Mouse (Mus musculus): ENCODE data around the gene Prm1. TPM values are rescaled to one million over a fixed set of nuclear protein-coding genes. Genes with fewer than 3 reads are reported as not detected.
A peak's percentile ranks its signal among the peaks of the same experiment; 100 is the strongest.

Gene Prm1
- polyA plus RNA-seq, 1 experiment from 2014 or later, result not detected

GRCm38 (mm10) chr16:10773543-10773942 lies 32.1 kb downstream of the Prm1 start:
- Histone ChIP-seq H3K27me3 (ENCODE audit: low read depth, poor library complexity, severe bottlenecking) (0 out of 2 replicates have a peak, but pooled peaks cover 5% of the 10 kb centered on the region), H3K4me1 (peaks cover 28% of the 10 kb centered on the region), H3K4me3 (no peak overlapping the region), H3K9me3 (replicated peaks) (no peaks in the 10 kb centered on the region), H3K27ac (no peak overlapping the region), H3K36me3 (no peaks in the 10 kb centered on the region)
- DNase-seq (ENCODE audit: low spot score), result no peak
- WGBS, result 88% methylated on average over 8 of the region's 8 CpGs

GRCm38 (mm10) chr16:10771769-10772510 lies 33.7 kb downstream of the Prm1 start:
- no peaks in the 10 kb centered on the region for H3K36me3 ChIP-seq
- H3K4me3 ChIP-seq, result no peak overlapping the region
- H3K4me1 ChIP-seq, result peaks cover 26% of the 10 kb centered on the region
- H3K9me3 ChIP-seq (replicated peaks), result no peaks in the 10 kb centered on the region
- WGBS, result 42% methylated on average over 19 of the region's 19 CpGs
- no peak overlapping the region for H3K27ac ChIP-seq
- DNase-seq (ENCODE audit: low spot score), result no peak
- 0 out of 2 replicates have a peak, but pooled peaks cover 6% of the 10 kb centered on the region for H3K27me3 ChIP-seq (ENCODE audit: low read depth, poor library complexity, severe bottlenecking)

DNA sequence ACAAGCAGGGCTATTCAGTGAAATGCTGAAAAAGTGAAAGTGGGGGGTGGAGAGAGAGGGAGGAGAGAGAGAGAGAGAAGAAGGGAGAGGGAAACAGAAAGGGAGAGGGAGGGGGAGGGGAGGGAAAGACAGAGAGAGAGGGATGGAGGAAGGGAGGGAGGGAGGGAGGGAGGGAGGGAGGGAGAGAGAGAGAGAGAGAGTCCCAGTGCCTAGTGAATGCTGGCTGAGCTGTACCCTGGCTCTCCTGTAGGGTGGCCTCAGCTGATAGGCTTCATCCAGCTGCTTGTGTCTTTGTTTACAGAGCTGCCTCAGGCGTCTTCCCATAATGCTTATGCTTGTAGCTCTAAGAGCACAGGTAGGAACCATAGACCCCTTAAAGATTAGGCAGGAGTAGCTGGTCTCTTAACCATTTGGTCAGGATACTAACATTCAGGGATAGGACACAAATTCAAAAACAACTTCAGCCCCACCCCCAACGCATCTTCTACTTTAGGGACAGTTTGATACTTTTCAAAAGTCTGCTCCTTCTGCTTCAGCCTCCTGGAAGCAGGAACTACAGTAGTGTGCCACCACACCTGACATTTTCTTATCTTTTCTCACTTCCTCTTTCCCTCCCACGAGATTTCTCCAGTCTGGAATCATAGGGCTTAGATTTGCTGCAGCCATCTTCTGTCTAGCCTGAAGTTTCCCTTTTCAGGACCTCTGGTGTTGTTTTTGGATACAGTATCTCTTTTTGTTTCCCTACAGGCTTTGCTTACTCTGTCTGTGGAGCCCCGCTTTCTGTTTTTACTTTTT lies 34.9 kb downstream of the Prm1 start:
- Histone ChIP-seq H3K36me3 (no peaks in the 10 kb centered on the region), H3K4me3 (no peak overlapping the region), H3K27me3 (ENCODE audit: low read depth, poor library complexity, severe bottlenecking) (0 out of 2 replicates have a peak, but pooled peaks cover 6% of the 10 kb centered on the region), H3K4me1 (peaks cover 26% of the 10 kb centered on the region), H3K27ac (no peak overlapping the region), H3K9me3 (replicated peaks) (no peaks in the 10 kb centered on the region)
- 44% methylated on average over 4 of the region's 4 CpGs for WGBS
- DNase-seq (ENCODE audit: low spot score), result no peak

GRCm38 (mm10) chr16:10769661-10770060 lies 36.0 kb downstream of the Prm1 start:
- H3K27ac ChIP-seq, result 0 out of 2 replicates have a peak overlapping the region, but pooled peaks have one; percentile 2
- WGBS, result 34% methylated on average over 2 of the region's 2 CpGs
- DNase-seq (ENCODE audit: low spot score), result no peak

DNA sequence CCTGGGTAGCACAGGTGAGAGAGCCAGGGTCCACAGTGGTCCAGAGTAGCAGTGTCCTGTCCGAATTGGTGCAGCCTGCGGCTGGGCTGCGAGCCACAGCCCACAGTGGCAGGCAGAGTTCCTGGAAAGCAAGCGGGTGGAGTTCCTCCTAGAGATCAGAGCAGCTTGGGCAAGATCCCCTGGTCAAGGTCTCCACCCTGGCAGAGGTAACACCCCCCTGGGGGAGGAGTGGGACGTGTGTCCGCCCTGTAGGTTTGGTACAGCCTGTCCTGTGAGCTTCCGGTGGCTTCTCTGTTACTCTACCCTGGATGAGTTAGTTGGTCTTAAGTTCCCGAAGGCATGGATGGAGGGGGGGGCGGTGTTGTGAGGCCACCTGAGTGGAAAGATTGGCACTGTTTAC lies 36.8 kb downstream of the Prm1 start:
- no peaks in the 10 kb centered on the region for H3K9me3 ChIP-seq (replicated peaks)
- 0 out of 2 replicates have a peak, but pooled peaks cover 6% of the 10 kb centered on the region for H3K27me3 ChIP-seq (ENCODE audit: low read depth, poor library complexity, severe bottlenecking)
- H3K4me1 ChIP-seq, result peaks cover 26% of the 10 kb centered on the region
- 55% methylated on average over 9 of the region's 9 CpGs for WGBS
- H3K36me3 ChIP-seq, result no peaks in the 10 kb centered on the region
- DNase-seq (ENCODE audit: low spot score), result no peak
- no peak overlapping the region for H3K4me3 ChIP-seq
- H3K27ac ChIP-seq, result no peak overlapping the region

More at GRCm38 (mm10) chr16:10769661-10770060, 36.0 kb downstream of the Prm1 start:
- no peaks in the 10 kb centered on the region for H3K36me3 ChIP-seq
- 0 out of 2 replicates have a peak, but pooled peaks cover 6% of the 10 kb centered on the region for H3K27me3 ChIP-seq (ENCODE audit: low read depth, poor library complexity, severe bottlenecking)
- no peaks in the 10 kb centered on the region for H3K9me3 ChIP-seq (replicated peaks)
- H3K4me1 ChIP-seq, result peaks cover 26% of the 10 kb centered on the region
- no peak overlapping the region for H3K4me3 ChIP-seq

- peaks cover 34% of the 10 kb centered on the region for H3K4me1 ChIP-seq
- WGBS, result 53% methylated on average over 4 of the region's 4 CpGs
- DNase-seq (ENCODE audit: low spot score), result peak; percentile 70
Observed at GRCm38 (mm10) chr16:10767158-10767557, 38.5 kb downstream of the Prm1 start.

GRCm38 (mm10) chr16:10764323-10764722 lies 41.3 kb downstream of the Prm1 start:
- no peak for DNase-seq (ENCODE audit: low spot score)
- no peaks in the 10 kb centered on the region for H3K36me3 ChIP-seq
- no peaks in the 10 kb centered on the region for H3K9me3 ChIP-seq (replicated peaks)
- H3K27me3 ChIP-seq (ENCODE audit: low read depth, poor library complexity, severe bottlenecking), result 0 out of 2 replicates have a peak, but pooled peaks cover 6% of the 10 kb centered on the region
- H3K4me3 ChIP-seq, result no peak overlapping the region
- no peak overlapping the region for H3K27ac ChIP-seq
- peaks cover 25% of the 10 kb centered on the region for H3K4me1 ChIP-seq
- WGBS, result 79% methylated on average over 2 of the region's 2 CpGs

More at GRCm38 (mm10) chr16:10767158-10767557, 38.5 kb downstream of the Prm1 start:
- no peaks in the 10 kb centered on the region for H3K9me3 ChIP-seq (replicated peaks)
- H3K36me3 ChIP-seq, result no peaks in the 10 kb centered on the region
- 0 out of 2 replicates have a peak, but pooled peaks cover 6% of the 10 kb centered on the region for H3K27me3 ChIP-seq (ENCODE audit: low read depth, poor library complexity, severe bottlenecking)
- no peak overlapping the region for H3K4me3 ChIP-seq
- no peak overlapping the region for H3K27ac ChIP-seq

DNA sequence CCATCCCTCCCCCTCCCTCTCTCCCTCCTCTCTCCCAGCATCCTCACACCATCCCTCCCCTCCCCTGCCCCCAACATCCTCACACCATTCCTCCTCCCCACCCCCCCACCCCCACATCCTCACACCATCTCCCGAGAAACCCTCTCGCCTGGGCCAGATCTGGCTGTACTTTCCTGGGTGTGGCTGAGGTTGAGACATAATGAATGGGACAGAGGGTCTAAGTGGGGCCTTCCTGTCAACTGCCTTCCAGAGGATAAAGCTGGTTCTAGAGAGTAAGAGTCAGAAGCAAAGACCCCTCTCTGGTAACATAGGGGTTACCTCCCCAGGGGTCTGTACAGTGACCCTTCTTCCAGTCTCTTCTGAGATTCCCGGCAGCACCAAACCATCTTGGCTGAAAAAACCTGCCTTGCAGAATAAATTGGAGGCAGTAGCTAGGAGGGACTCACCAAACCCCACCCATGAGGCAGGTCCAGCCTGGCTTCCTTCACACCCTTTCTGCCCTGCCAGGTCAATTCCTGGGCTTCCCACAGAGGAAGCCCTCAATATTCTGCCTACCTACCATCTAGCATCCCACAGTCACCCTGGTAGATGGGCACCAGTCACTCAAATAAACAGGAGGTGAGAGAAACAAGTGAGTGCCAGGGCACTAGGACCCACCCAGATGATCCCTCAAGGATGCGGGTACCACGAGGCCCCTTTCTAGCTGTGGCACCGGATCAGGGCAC lies 41.9 kb downstream of the Prm1 start:
- peaks cover 19% of the 10 kb centered on the region for H3K4me1 ChIP-seq
- H3K9me3 ChIP-seq (replicated peaks), result no peaks in the 10 kb centered on the region
- H3K36me3 ChIP-seq, result no peaks in the 10 kb centered on the region
- H3K27ac ChIP-seq, result no peak overlapping the region
- H3K4me3 ChIP-seq, result no peak overlapping the region
- 51% methylated on average over 6 of the region's 6 CpGs for WGBS
- no peak for DNase-seq (ENCODE audit: low spot score)
- H3K27me3 ChIP-seq (ENCODE audit: low read depth, poor library complexity, severe bottlenecking), result 0 out of 2 replicates have a peak, but pooled peaks cover 3% of the 10 kb centered on the region

- 77% methylated on average over 5 of the region's 5 CpGs for WGBS
- Histone ChIP-seq H3K36me3 (no peaks in the 10 kb centered on the region), H3K4me1 (peaks cover 20% of the 10 kb centered on the region), H3K4me3 (no peak overlapping the region), H3K9me3 (replicated peaks) (no peaks in the 10 kb centered on the region), H3K27me3 (ENCODE audit: low read depth, poor library complexity, severe bottlenecking) (no peaks in the 10 kb centered on the region), H3K27ac (no peak overlapping the region)
- DNase-seq (ENCODE audit: low spot score), result no peak
Observed at GRCm38 (mm10) chr16:10762569-10763180, 43.0 kb downstream of the Prm1 start.

DNA sequence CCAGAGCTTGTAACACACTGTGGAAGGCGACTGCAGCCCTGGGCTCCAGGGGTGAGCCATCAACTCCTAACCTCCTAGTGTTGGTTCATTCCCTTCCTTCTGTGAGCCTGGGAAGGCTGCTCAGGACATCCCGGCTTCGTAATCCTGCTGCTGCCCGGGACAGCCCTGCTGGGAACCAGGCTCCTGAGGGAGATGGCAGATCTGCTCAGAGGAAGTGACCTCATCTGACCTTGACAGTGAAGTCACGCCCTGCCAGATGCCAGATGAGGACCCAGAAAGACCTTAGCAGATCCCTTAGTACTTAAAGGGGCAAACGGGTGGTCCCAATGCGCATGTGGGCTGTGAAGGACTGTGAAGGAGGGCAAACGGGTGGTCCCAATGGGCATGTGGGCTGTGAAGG lies 44.5 kb downstream of the Prm1 start:
- Histone ChIP-seq H3K27ac (0 out of 2 replicates have a peak overlapping the region, but pooled peaks have one; percentile 36), H3K4me1 (peaks cover 20% of the 10 kb centered on the region), H3K36me3 (no peaks in the 10 kb centered on the region), H3K4me3 (no peak overlapping the region), H3K27me3 (ENCODE audit: low read depth, poor library complexity, severe bottlenecking) (no peaks in the 10 kb centered on the region), H3K9me3 (replicated peaks) (no peaks in the 10 kb centered on the region)
- 60% methylated on average over 8 of the region's 8 CpGs for WGBS
- no peak for DNase-seq (ENCODE audit: low spot score)

- H3K4me3 ChIP-seq, result no peak overlapping the region
- no peaks in the 10 kb centered on the region for H3K36me3 ChIP-seq
- DNase-seq (ENCODE audit: low spot score), result no peak
- H3K4me1 ChIP-seq, result peaks cover 8% of the 10 kb centered on the region
- no peaks in the 10 kb centered on the region for H3K27me3 ChIP-seq (ENCODE audit: low read depth, poor library complexity, severe bottlenecking)
- H3K27ac ChIP-seq, result no peak overlapping the region
- 76% methylated on average over 6 of the region's 6 CpGs for WGBS
- no peaks in the 10 kb centered on the region for H3K9me3 ChIP-seq (replicated peaks)
Observed at GRCm38 (mm10) chr16:10756168-10756567, 49.5 kb downstream of the Prm1 start.
